Mouse (Mus musculus) ES-E14 (cell line): ENCODE measurements around the gene 1110008L16Rik. TPM values are rescaled to one million over a fixed set of nuclear protein-coding genes. Genes with fewer than 3 reads are reported as not detected.
"Not testable (repeated sequence)": the region's sequence is repeated elsewhere in the genome, so short reads cannot be mapped to it uniquely, and the experiment has no call there.

Experiments
- DNase-seq: peaks from one replicate; pipeline ENCODE4 v3.0.0-alpha.2; 2013; ENCODE audit warnings: low read depth, low spot score
- H3K27ac ChIP-seq: 2 replicates; pipeline ENCODE4 v1.5.1; 2012; ENCODE audit warnings: low read depth, mild to moderate bottlenecking, low read length, moderate library complexity, mixed read lengths; ENCODE audit not compliant: poor library complexity, insufficient read depth, severe bottlenecking
- H3K36me3 ChIP-seq: 2 replicates; pipeline ENCODE4 v1.6.1; 2012; ENCODE audit warnings: mild to moderate bottlenecking, low read length, moderate library complexity, mixed read lengths; ENCODE audit not compliant: control insufficient read depth, poor library complexity, insufficient read depth, severe bottlenecking
- H3K4me1 ChIP-seq, 2 experiments: fragments of 150-350 bp in 1 of 2; sonication (generic) in 1 of 2; 2 replicates each; pipeline ENCODE4 v1.6.1; 2012; ENCODE audit warnings: low read length in 2 of 2, mild to moderate bottlenecking in 1 of 2, mixed read lengths in 1 of 2; ENCODE audit not compliant: control insufficient read depth in 2 of 2, insufficient read depth in 2 of 2, poor library complexity in 1 of 2
- H3K4me3 ChIP-seq, 2 experiments: fragments of 150-350 bp in 1 of 2; sonication (generic) in 1 of 2; 2 replicates each; pipeline ENCODE4 v1.5.1; 2012; ENCODE audit warnings: low read length in 2 of 2, low read depth in 1 of 2, mild to moderate bottlenecking in 1 of 2, mixed read lengths in 1 of 2; ENCODE audit not compliant: insufficient read depth in 1 of 2, poor library complexity in 1 of 2, severe bottlenecking in 1 of 2
- H3K9ac ChIP-seq: 2 replicates; pipeline ENCODE4 v1.6.1; 2012; ENCODE audit warnings: low read depth, mild to moderate bottlenecking, low read length, mixed read lengths; ENCODE audit not compliant: poor library complexity, insufficient read depth, severe bottlenecking
- H3K9me3 ChIP-seq: fragments of 150-350 bp; sonication (generic); 2 replicates; pipeline ENCODE4 v1.6.1; 2012; ENCODE audit warnings: low read depth, mild to moderate bottlenecking, low read length; ENCODE audit not compliant: control insufficient read depth, insufficient read depth
- CHD2 ChIP-seq: IDR thresholded peaks from 2 replicates; pipeline ENCODE4 v1.6.1; 2014; ENCODE audit warnings: mild to moderate bottlenecking, low read depth, low read length, inconsistent platforms
- HCFC1 ChIP-seq: IDR thresholded peaks from 2 replicates; pipeline ENCODE4 v1.6.1; 2012; ENCODE audit warnings: low read length, inconsistent platforms, borderline replicate concordance; ENCODE audit not compliant: insufficient read depth
- MAFK ChIP-seq: IDR thresholded peaks from 2 replicates; pipeline ENCODE4 v1.6.1; 2014; ENCODE audit warnings: mild to moderate bottlenecking, low read depth, low read length, inconsistent platforms; ENCODE audit not compliant: insufficient read depth
- ZC3H11A ChIP-seq: IDR thresholded peaks from 2 replicates; pipeline ENCODE4 v1.6.1; 2012; ENCODE audit warnings: low read depth, mild to moderate bottlenecking, inconsistent platforms, low read length, borderline replicate concordance
- ZNF384 ChIP-seq: IDR thresholded peaks from 2 replicates; pipeline ENCODE4 v1.6.1; 2012; ENCODE audit warnings: low read depth, low read length, inconsistent platforms
- in situ Hi-C, 2 experiments: fragments of 600-800 bp; cut with MboI; formaldehyde crosslinking; loops; one replicate each; pipeline ENCODE4 v1.15.1; 2025; ENCODE audit warnings: low sequenced_read_pairs in 2 of 2, inconsistent platforms in 1 of 2; ENCODE audit not compliant: unreplicated experiment in 2 of 2
- total RNA-seq: library from RNA; depleted of rRNA; stranded (reverse); fragments of 300-350 nt; gene quantifications from 2 replicates; pipeline ENCODE4 v1.2.3, GENCODE M21; 2012

1110008L16Rik gene
- total RNA-seq, 1 experiment: 32.5 TPM

DNA sequence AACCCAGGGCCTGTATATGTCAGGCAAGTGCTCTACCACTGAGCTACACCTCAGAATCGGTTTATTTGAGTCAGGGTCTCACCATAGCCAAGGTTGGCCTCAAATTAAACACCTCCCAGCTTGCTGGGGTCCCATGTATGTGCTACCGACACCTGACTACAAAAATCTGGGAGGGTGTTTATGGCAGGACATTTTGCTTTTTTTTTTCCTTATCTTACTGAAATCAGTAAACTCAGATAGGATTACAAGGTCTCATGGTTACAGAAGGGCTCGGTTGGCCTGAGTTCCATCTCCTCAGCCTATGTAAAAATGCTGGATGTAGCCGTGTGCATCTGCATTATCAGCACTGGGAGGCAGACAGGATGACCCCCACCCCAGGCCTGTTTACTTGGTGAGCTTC, 29.4 kb downstream of the 1110008L16Rik start:
- no peak for TF ChIP-seq ZC3H11A
- no peak for TF ChIP-seq HCFC1
- no peak for TF ChIP-seq CHD2
- no peak for TF ChIP-seq ZNF384
- no peak for TF ChIP-seq MAFK
- H3K36me3 ChIP-seq: no peaks in the 10 kb centered on the region
- in situ Hi-C loops: no loop called here
- no peak overlapping the region for H3K27ac ChIP-seq
- no peaks in the 10 kb centered on the region for H3K9me3 ChIP-seq
- H3K4me3 ChIP-seq: no peak overlapping the region
- H3K9ac ChIP-seq: no peak overlapping the region
- peaks cover 0 to 2% of the 10 kb centered on the region in 2 experiments; a peak in 1 of 4 replicates for H3K4me1 ChIP-seq
- DNase-seq: no peak

GRCm38 (mm10) chr12:55329351-55329750, 30.0 kb downstream of the 1110008L16Rik start:
- Histone ChIP-seq H3K36me3 (no peaks in the 10 kb centered on the region), H3K9ac (no peak overlapping the region), H3K4me3 (no peak overlapping the region), H3K4me1 (peaks cover 0 to 2% of the 10 kb centered on the region in 2 experiments; a peak in 1 of 4 replicates), H3K9me3 (no peaks in the 10 kb centered on the region), H3K27ac (no peak overlapping the region)
- in situ Hi-C loops: no loop called here
- DNase-seq: no peak
- TF ChIP-seq MAFK: no peak
- TF ChIP-seq ZC3H11A: no peak
- no peak for TF ChIP-seq HCFC1
- TF ChIP-seq ZNF384: no peak
- no peak for TF ChIP-seq CHD2

- H3K4me3 ChIP-seq: no peak overlapping the region
- H3K9ac ChIP-seq: no peak overlapping the region
- no peaks in the 10 kb centered on the region for H3K36me3 ChIP-seq
- DNase-seq: no peak
- H3K4me1 ChIP-seq: peaks cover 0 to 2% of the 10 kb centered on the region in 2 experiments; a peak in 1 of 4 replicates
- H3K27ac ChIP-seq: no peak overlapping the region
- in situ Hi-C loops: no loop called here
- H3K9me3 ChIP-seq: no peaks in the 10 kb centered on the region
- no peak for TF ChIP-seq HCFC1
- no peak for TF ChIP-seq ZNF384
- TF ChIP-seq ZC3H11A: no peak
- no peak for TF ChIP-seq CHD2
Observed at GRCm38 (mm10) chr12:55333662-55334061, 34.3 kb downstream of the 1110008L16Rik start.

GRCm38 (mm10) chr12:55338490-55338889, 39.1 kb downstream of the 1110008L16Rik start:
- H3K9me3 ChIP-seq, H3K4me3 ChIP-seq, H3K4me1 ChIP-seq, H3K9ac ChIP-seq, H3K36me3 ChIP-seq, H3K27ac ChIP-seq, in situ Hi-C loops, DNase-seq: not testable (repeated sequence)
- peak; percentile 76 for TF ChIP-seq ZNF384

DNA sequence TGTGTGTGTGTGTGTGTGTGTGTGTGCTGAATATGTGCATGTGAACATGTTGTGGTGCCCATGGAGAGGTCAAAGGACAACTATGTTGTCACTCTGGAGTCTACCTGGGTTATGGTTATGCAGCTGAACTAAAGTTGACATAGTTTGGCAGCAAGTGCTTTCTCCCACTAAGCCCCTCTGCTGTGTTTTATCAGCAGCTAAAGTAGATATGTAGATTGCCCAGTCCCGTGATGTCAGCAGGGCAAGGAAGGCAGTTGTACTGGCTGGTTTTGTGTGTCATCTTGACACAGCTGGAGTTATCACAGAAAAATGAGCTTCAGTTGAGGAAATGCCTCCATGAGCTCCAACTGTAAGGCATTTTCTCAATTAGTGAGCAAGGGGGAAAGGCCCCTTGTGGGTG, 43.7 kb downstream of the 1110008L16Rik start:
- H3K9me3 ChIP-seq, H3K4me1 ChIP-seq, H3K27ac ChIP-seq, in situ Hi-C loops, H3K36me3 ChIP-seq, DNase-seq, H3K4me3 ChIP-seq, H3K9ac ChIP-seq: not testable (repeated sequence)
